Mouse (Mus musculus) stomach, adult 2 months (tissue): ENCODE data around the gene Prss47. TPM values are rescaled to one million over a fixed set of nuclear protein-coding genes. Genes with fewer than 3 reads are reported as not detected.

Experiments
- polyA plus RNA-seq: library from polyadenylated mRNA; depleted of rRNA; stranded (reverse); fragments of >200 nt; gene quantifications from 2 replicates; pipeline ENCODE4 v1.2.3, GENCODE M21; 2012; rRNA removed

Gene Prss47
- not detected in 2 replicates for polyA plus RNA-seq

DNA sequence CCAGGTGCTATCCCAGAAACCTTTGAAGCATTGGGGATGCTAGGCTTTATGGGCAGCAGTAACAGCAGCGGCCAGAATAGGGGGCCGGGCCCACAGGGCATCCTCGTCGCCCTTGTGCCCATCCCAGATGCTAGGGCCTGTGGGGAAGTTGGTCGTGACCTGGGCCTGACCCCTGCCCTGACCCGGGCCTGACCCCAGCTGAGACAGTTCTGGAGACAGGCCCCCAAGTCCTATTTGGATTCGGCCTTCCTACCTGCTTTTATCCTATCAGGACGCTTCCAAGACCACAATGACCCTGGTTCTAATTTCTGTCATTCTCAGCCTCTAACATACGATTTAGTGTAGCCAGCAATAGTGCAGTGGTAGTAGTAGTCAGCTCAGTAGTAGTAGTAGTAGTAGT is at the start of gene Prss47:
Gene Prss47 (minus strand): TSS at position 101 of the 400 bp plus-strand sequence.

DNA sequence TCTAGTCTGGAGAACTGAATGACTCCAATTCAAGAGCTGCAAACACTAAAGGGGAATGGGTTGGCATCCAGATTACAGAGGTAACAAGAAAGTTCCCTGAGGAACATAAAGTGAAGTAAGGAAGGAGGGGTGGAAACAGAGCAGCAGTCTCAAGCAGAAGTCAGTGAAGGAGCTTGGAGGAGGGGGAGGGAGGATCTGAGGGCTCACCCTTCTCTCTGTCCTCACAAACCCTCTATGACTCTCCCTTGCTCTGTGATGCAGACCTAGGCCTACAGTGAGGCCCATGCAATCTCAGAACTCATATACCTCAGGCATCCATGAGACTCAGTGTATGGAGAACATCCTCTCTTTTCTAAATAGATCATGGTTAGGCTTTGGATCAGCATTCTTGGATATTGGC is 19.8 kb downstream of the Prss47 start, which contains the start of gene Spata31d1c:
Gene Spata31d1c (plus strand): TSS at position 301 of the 400 bp plus-strand sequence.

Other genes with a start within 250 kb of the Prss47 start
- 0.01 TPM in 1 of 2 replicates, not detected in the other for gene Cntnap3, start 148.8 kb downstream of the Prss47 start, polyA plus RNA-seq
- not detected in 2 replicates for gene Spata31, start 135.4 kb downstream of the Prss47 start, polyA plus RNA-seq
- gene Spata31d1c, start 19.7 kb downstream of the Prss47 start, polyA plus RNA-seq = not detected in 2 replicates
- gene Mfsd14b, start 60.2 kb upstream of the Prss47 start, polyA plus RNA-seq = 5.9 and 7.5 TPM in 2 replicates
- not detected in 2 replicates for gene Olfr465-ps1, start 85.3 kb upstream of the Prss47 start, polyA plus RNA-seq
- gene Olfr466, start 97.5 kb upstream of the Prss47 start, polyA plus RNA-seq = not detected in 2 replicates
- not detected in 2 replicates for gene Nlrp4f, start 153.2 kb upstream of the Prss47 start, polyA plus RNA-seq
- gene Gm10775, start 206.8 kb upstream of the Prss47 start, polyA plus RNA-seq = not detected in 2 replicates
- 4.2 and 6.4 TPM in 2 replicates for gene Zfp369, start 226.1 kb upstream of the Prss47 start, polyA plus RNA-seq